In genomic region chr8:93180581-93181129, GRCm38 (mm10) we compare ENCODE assay signal across 19 mouse cellular contexts. TPM values are rescaled to one million over a fixed set of nuclear protein-coding genes. Genes with fewer than 3 reads are reported as not detected.
A peak's percentile ranks its signal among the peaks of the same experiment; 100 is the strongest.
DNase-seq lines count a peak whose midpoint lies in the region; TF ChIP-seq lines count a peak whose summit lies in the region.
"Had no signal": no experiment of that assay in that cellular context is flagged by ENCODE, and none has a peak within 500 bp of the region (broad histone marks: within the 10 kb centered on the region; RNA-seq: fewer than 3 reads in every experiment).

No protein-coding gene starts in this region.

- intact Hi-C loops in gastrocnemius, adult 2 months (cut with DNase I), result no loop called here
- intact Hi-C loops in heart, postnatal 14 days (cut with DNase I), result no loop called here

- TF ChIP-seq CTCF in gastrocnemius, adult 2 months (IDR thresholded peaks at IDR 0.05), result no peak

- no peak overlapping the region for H3K4me3 ChIP-seq in gastrocnemius, adult 2 months
- H3K4me3 ChIP-seq: left cerebral cortex, adult 2 months; limb, embryonic 12.5 days; midbrain, embryonic 15.5 days had no signal

- peak; percentile 15 for DNase-seq in gastrocnemius, adult 18-20 months (ENCODE audit: low spot score)
- DNase-seq in gastrocnemius, adult 2 months, result no peak
- DNase-seq in kidney, postnatal 10 days, result peak; percentile 17
- DNase-seq in kidney, postnatal 36 days, result no peak
- DNase-seq in heart, postnatal 14 days, result peak; percentile 17 to 30
- DNase-seq in lung, postnatal 25 days (ENCODE audit: low spot score), result peak; percentile 57
- no peak for DNase-seq in embryo, embryonic 10.5 days (ENCODE audit: low spot score)
- no peak for DNase-seq in frontal cortex, postnatal 36 days (ENCODE audit: low spot score in 2 of 2)
- DNase-seq: cerebellum, postnatal 14 days; thymus, adult 18-20 months had no signal

- no peak overlapping the region; the same call in 1 of the 2 replicates for H3K27ac ChIP-seq in gastrocnemius, adult 2 months
- H3K27ac ChIP-seq: left cerebral cortex, adult 2 months; limb, embryonic 12.5 days; liver, embryonic 14.5 days; midbrain, embryonic 15.5 days had no signal

RNA-seq across cellular contexts. Expression of gene Ces1d, which starts 17.0 kb away (rescaled TPM):
- 100 to 1,000 TPM in 1 of 2 experiments, 10 to 100 TPM in 1; 79.6 to 130 TPM for total RNA-seq in gastrocnemius, adult 18-20 months (2021)
- 100 to 1,000 TPM in 1 of 2 experiments, 10 to 100 TPM in 1; 50.8 to 119 TPM for total RNA-seq in gastrocnemius, adult 2 months (2021)
- total RNA-seq in heart, postnatal 14 days (2021), result 10 to 100 TPM; 54.0 to 99.2 TPM
- total RNA-seq: left cerebral cortex, adult 2 months; MEL had no signal

RNA-seq across cellular contexts. Expression of gene Ces1e, which starts 48.8 kb away (rescaled TPM):
- under 1 TPM; 0.80 to 0.83 TPM for total RNA-seq in gastrocnemius, adult 18-20 months (2021)
- 1 to 10 TPM in 1 of 2 experiments, under 1 TPM in 1; 0.43 to 1.1 TPM for total RNA-seq in gastrocnemius, adult 2 months (2021)
- total RNA-seq in heart, postnatal 14 days (2021), result 1 to 10 TPM; 1.0 to 1.3 TPM
- total RNA-seq: granulocyte monocyte progenitor cell, adult 5-6 weeks; layer of hippocampus, adult 18-20 months; left cerebral cortex, adult 2 months; megakaryocyte, adult 5-6 weeks; MEL; neutrophil, adult 5-6 weeks had no signal

RNA-seq across cellular contexts. Expression of gene Ces1c, which starts 49.6 kb away (rescaled TPM):
- under 1 TPM in 1 of 2 experiments, not detected in 1; 0.76 TPM for total RNA-seq in gastrocnemius, adult 18-20 months (2021)
- total RNA-seq in gastrocnemius, adult 2 months (2021), result not detected
- total RNA-seq in heart, postnatal 14 days (2021), result not detected
- total RNA-seq: granulocyte monocyte progenitor cell, adult 5-6 weeks; layer of hippocampus, adult 18-20 months; left cerebral cortex, adult 2 months; megakaryocyte, adult 5-6 weeks; MEL; neutrophil, adult 5-6 weeks had no signal

Comparison
In these comparisons a context has a peak if more than half of its experiments do, and no peak if none do; other contexts are left out.
1. DNase-seq: peak in gastrocnemius, adult 18-20 months (single experiment), kidney, postnatal 10 days (single experiment), heart, postnatal 14 days (2 of 2) and lung, postnatal 25 days (single experiment); none in gastrocnemius, adult 2 months (single experiment), kidney, postnatal 36 days (0 of 2), embryo, embryonic 10.5 days (single experiment) and frontal cortex, postnatal 36 days (0 of 2).